23 mouse cellular contexts compared by ENCODE assay signal in the genomic region with DNA sequence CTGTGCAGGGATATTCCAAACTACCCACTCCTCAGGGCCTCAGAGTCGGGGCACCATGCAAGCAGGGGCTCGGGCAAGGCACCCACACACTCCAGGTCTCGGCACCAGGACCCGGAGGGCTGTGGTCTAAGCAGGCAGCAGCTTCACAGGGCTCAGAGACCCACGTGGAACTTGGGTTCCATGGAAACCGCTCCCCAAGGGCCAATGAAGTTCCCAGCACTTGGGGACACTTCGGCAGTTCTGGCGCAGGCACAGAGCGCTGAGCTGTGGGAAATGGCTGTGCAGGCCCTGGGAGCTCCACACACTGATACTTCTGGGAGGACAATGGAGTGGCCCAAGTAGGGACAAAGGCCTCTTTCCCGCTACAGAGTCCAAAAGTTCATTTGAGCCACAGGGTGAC. TPM values are rescaled to one million over a fixed set of nuclear protein-coding genes. Genes with fewer than 3 reads are reported as not detected.
DNase-seq lines count a peak whose midpoint lies in the region; ATAC-seq and TF ChIP-seq lines count a peak whose summit lies in the region.
"Had no signal": no experiment of that assay in that cellular context is flagged by ENCODE, and none has a peak within 500 bp of the region (broad histone marks: within the 10 kb centered on the region; RNA-seq: fewer than 3 reads in every experiment).

No protein-coding gene starts in this region.

- no peak for ATAC-seq in midbrain, postnatal 0 days (ENCODE audit: low FRiP score)
- no peak for ATAC-seq in midbrain, embryonic 11.5 days (ENCODE audit: low FRiP score)
- ATAC-seq: activated CD4-positive, CD25-positive, alpha-beta regulatory T cell, adult 4 months; forebrain, embryonic 14.5 days; hindbrain, embryonic 16.5 days; intestine, embryonic 16.5 days; liver, embryonic 12.5 days; midbrain, embryonic 16.5 days had no signal

- no peaks in the 10 kb centered on the region for H3K9me3 ChIP-seq in midbrain, postnatal 0 days (ENCODE audit: low read length)
- no peaks in the 10 kb centered on the region for H3K9me3 ChIP-seq in midbrain, embryonic 11.5 days (ENCODE audit: control insufficient read depth, low read length)
- H3K9me3 ChIP-seq: embryonic facial prominence, embryonic 15.5 days; heart, embryonic 13.5 days; kidney, embryonic 15.5 days; limb, embryonic 13.5 days; liver, embryonic 12.5 days; megakaryocyte, embryonic 14.5 days had no signal

- no peak for TF ChIP-seq CTCF in kidney, adult 2 months (conservative IDR thresholded peaks at IDR 0.05; ENCODE audit: insufficient read depth, insufficient read length, low read depth, low read length)
- TF ChIP-seq CTCF in midbrain, postnatal 0 days (IDR thresholded peaks at IDR 0.05): no peak

- H3K27ac ChIP-seq in kidney, adult 2 months (ENCODE audit: insufficient read depth, low read depth, low read length): no peak overlapping the region
- no peak overlapping the region for H3K27ac ChIP-seq in midbrain, postnatal 0 days (ENCODE audit: low read depth, low read length)
- no peak overlapping the region for H3K27ac ChIP-seq in midbrain, embryonic 11.5 days (ENCODE audit: low read depth, low read length)
- H3K27ac ChIP-seq: embryonic facial prominence, embryonic 15.5 days; heart, embryonic 13.5 days; kidney, embryonic 15.5 days; limb, embryonic 13.5 days; liver, embryonic 12.5 days had no signal

- H3K4me1 ChIP-seq in kidney, adult 2 months (ENCODE audit: control insufficient read depth, insufficient read depth, low read length): no peaks in the 10 kb centered on the region
- H3K4me1 ChIP-seq in midbrain, postnatal 0 days (ENCODE audit: insufficient read depth, low read length): no peaks in the 10 kb centered on the region
- peaks cover 3% of the 10 kb centered on the region for H3K4me1 ChIP-seq in midbrain, embryonic 11.5 days (ENCODE audit: control insufficient read depth, insufficient read depth, low read length)

- WGBS in kidney, adult 2 months: 84% methylated on average over 10 of the region's 10 CpGs
- 89% methylated on average over 10 of the region's 10 CpGs for WGBS in midbrain, postnatal 0 days
- 93% methylated on average over 10 of the region's 10 CpGs for WGBS in midbrain, embryonic 11.5 days

- H3K27me3 ChIP-seq in kidney, adult 2 months (replicated peaks; ENCODE audit: control insufficient read depth, insufficient read depth, low read length): no peaks in the 10 kb centered on the region
- H3K27me3 ChIP-seq in midbrain, postnatal 0 days (ENCODE audit: insufficient read depth, low read length): no peaks in the 10 kb centered on the region
- H3K27me3 ChIP-seq in midbrain, embryonic 11.5 days (ENCODE audit: control insufficient read depth, insufficient read depth, low read length): no peaks in the 10 kb centered on the region
- H3K27me3 ChIP-seq: embryonic facial prominence, embryonic 15.5 days; heart, embryonic 13.5 days; kidney, embryonic 15.5 days; limb, embryonic 13.5 days; liver, embryonic 12.5 days; megakaryocyte, embryonic 14.5 days had no signal

- H3K4me2 ChIP-seq in midbrain, postnatal 0 days (ENCODE audit: low read depth, low read length, poor library complexity, severe bottlenecking): no peak overlapping the region
- H3K4me2 ChIP-seq in midbrain, embryonic 11.5 days: no peak overlapping the region
- H3K4me2 ChIP-seq: embryonic facial prominence, embryonic 15.5 days; heart, embryonic 13.5 days; kidney, embryonic 15.5 days; limb, embryonic 13.5 days; liver, embryonic 12.5 days; lung, embryonic 14.5 days had no signal

- no peak overlapping the region for H3K4me3 ChIP-seq in kidney, adult 2 months (ENCODE audit: insufficient read depth, low read depth, low read length)
- H3K4me3 ChIP-seq in midbrain, postnatal 0 days (ENCODE audit: low read depth, low read length): no peak overlapping the region
- H3K4me3 ChIP-seq in midbrain, embryonic 11.5 days (ENCODE audit: low read depth, low read length): no peak overlapping the region
- H3K4me3 ChIP-seq: embryonic facial prominence, embryonic 15.5 days; heart, embryonic 13.5 days; kidney, embryonic 15.5 days; limb, embryonic 13.5 days; liver, embryonic 12.5 days; megakaryocyte, embryonic 14.5 days had no signal

- H3K9ac ChIP-seq in midbrain, postnatal 0 days (replicated peaks; ENCODE audit: low read length, poor library complexity, severe bottlenecking): 0 out of 2 replicates have a peak overlapping the region, but pooled peaks have one; percentile 1
- H3K9ac ChIP-seq in midbrain, embryonic 11.5 days (ENCODE audit: low read length): no peak overlapping the region
- H3K9ac ChIP-seq: embryonic facial prominence, embryonic 15.5 days; heart, embryonic 13.5 days; kidney, embryonic 15.5 days; limb, embryonic 13.5 days; liver, embryonic 12.5 days; lung, embryonic 14.5 days had no signal

- no peaks in the 10 kb centered on the region for H3K36me3 ChIP-seq in kidney, adult 2 months (ENCODE audit: control insufficient read depth, insufficient read depth, low read length)
- peaks cover 5% of the 10 kb centered on the region; the same call in 1 of the 2 replicates for H3K36me3 ChIP-seq in midbrain, postnatal 0 days (ENCODE audit: insufficient read depth, low read length)
- no peaks in the 10 kb centered on the region for H3K36me3 ChIP-seq in midbrain, embryonic 11.5 days (ENCODE audit: control insufficient read depth, insufficient read depth, low read length)
- H3K36me3 ChIP-seq: embryonic facial prominence, embryonic 15.5 days had no signal

- no peak for TF ChIP-seq POLR2A in kidney, adult 2 months (IDR thresholded peaks at IDR 0.05; ENCODE audit: low read depth, low read length)

- peak; percentile 46 for DNase-seq in adrenal gland, postnatal 10 days
- DNase-seq in adrenal gland, adult (ENCODE audit: inconsistent age in 2 of 2, low spot score in 1 of 2): no peak
- peak; percentile 41 for DNase-seq in kidney, adult 2 months
- no peak for DNase-seq in kidney, postnatal 4 days
- no peak for DNase-seq in midbrain, postnatal 0 days (ENCODE audit: low spot score)
- DNase-seq in midbrain, embryonic 11.5 days (ENCODE audit: low spot score, missing footprints): no peak
- DNase-seq in thymus, postnatal 25 days: no peak
- DNase-seq: adrenal gland, postnatal 25 days; cerebellum, adult 9-10 months; gastrocnemius, postnatal 10 days; lung, embryonic 14.5 days; lung, postnatal 36 days had no signal

RNA-seq across cellular contexts. Expression of a gene that starts 7.3 kb away (rescaled TPM):
- 10 to 100 TPM; 10.6 to 12.9 TPM for total RNA-seq in adrenal gland, postnatal 10 days (2021)
- polyA plus RNA-seq in kidney, adult 2 months (2012; rRNA removed): 4.8 and 6.0 TPM in 2 replicates
- 4.3 and 7.9 TPM in 2 replicates for total RNA-seq in midbrain, postnatal 0 days (2014; rRNA removed)
- 14.9 and 15.1 TPM in 2 replicates for polyA plus RNA-seq in midbrain, postnatal 0 days (2015; fragmentation: Nextera tagmentation; extraction: Ambion mirVana)
- 33.5 and 34.1 TPM in 2 replicates for polyA plus RNA-seq in midbrain, embryonic 11.5 days (2014; fragmentation: Nextera tagmentation; extraction: Ambion mirVana)

RNA-seq across cellular contexts. Expression of a gene that starts 30.1 kb away (rescaled TPM):
- 1 to 10 TPM; 4.1 to 5.6 TPM for total RNA-seq in adrenal gland, postnatal 10 days (2021)
- 2.7 and 3.8 TPM in 2 replicates for polyA plus RNA-seq in kidney, adult 2 months (2012; rRNA removed)
- total RNA-seq in midbrain, postnatal 0 days (2014; rRNA removed): 5.8 and 8.9 TPM in 2 replicates
- polyA plus RNA-seq in midbrain, postnatal 0 days (2015; fragmentation: Nextera tagmentation; extraction: Ambion mirVana): 5.8 and 7.1 TPM in 2 replicates
- 1.9 and 2.5 TPM in 2 replicates for polyA plus RNA-seq in midbrain, embryonic 11.5 days (2014; fragmentation: Nextera tagmentation; extraction: Ambion mirVana)
- polyA plus RNA-seq: activated CD4-positive, CD25-positive, alpha-beta regulatory T cell, adult 4 months had no signal

RNA-seq across cellular contexts. Expression of a gene that starts 31.3 kb away (rescaled TPM):
- 10 to 100 TPM; 23.2 to 26.3 TPM for total RNA-seq in adrenal gland, postnatal 10 days (2021)
- 11.8 and 12.4 TPM in 2 replicates for polyA plus RNA-seq in kidney, adult 2 months (2012; rRNA removed)
- total RNA-seq in midbrain, postnatal 0 days (2014; rRNA removed): 56.5 and 60.6 TPM in 2 replicates
- polyA plus RNA-seq in midbrain, postnatal 0 days (2015; fragmentation: Nextera tagmentation; extraction: Ambion mirVana): 30.4 and 35.0 TPM in 2 replicates
- polyA plus RNA-seq in midbrain, embryonic 11.5 days (2014; fragmentation: Nextera tagmentation; extraction: Ambion mirVana): 4.4 and 6.9 TPM in 2 replicates

RNA-seq across cellular contexts. Expression of a gene that starts 48.0 kb away (rescaled TPM):
- under 1 TPM; 0.81 to 0.91 TPM for total RNA-seq in adrenal gland, postnatal 10 days (2021)
- 3.0 and 4.3 TPM in 2 replicates for polyA plus RNA-seq in kidney, adult 2 months (2012; rRNA removed)
- 0.19 TPM in 1 of 2 replicates, not detected in the other for total RNA-seq in midbrain, postnatal 0 days (2014; rRNA removed)
- 0.17 TPM in 1 of 2 replicates, not detected in the other for polyA plus RNA-seq in midbrain, postnatal 0 days (2015; fragmentation: Nextera tagmentation; extraction: Ambion mirVana)
- 0.12 and 0.29 TPM in 2 replicates for polyA plus RNA-seq in midbrain, embryonic 11.5 days (2014; fragmentation: Nextera tagmentation; extraction: Ambion mirVana)
- polyA plus RNA-seq: activated CD4-positive, CD25-positive, alpha-beta regulatory T cell, adult 4 months had no signal

Comparison
In these comparisons a context has a peak if more than half of its experiments do, and no peak if none do; other contexts are left out.
1. DNase-seq: peak in adrenal gland, postnatal 10 days (single experiment) and kidney, adult 2 months (single experiment); none in adrenal gland, adult (0 of 2), kidney, postnatal 4 days (0 of 2), midbrain, postnatal 0 days (single experiment), midbrain, embryonic 11.5 days (single experiment) and thymus, postnatal 25 days (single experiment).